ENCODE assay signal across 30 mouse cellular contexts in genomic region chr2:66140246-66140645, GRCm38 (mm10). TPM values are rescaled to one million over a fixed set of nuclear protein-coding genes. Genes with fewer than 3 reads are reported as not detected.
DNase-seq lines count a peak whose midpoint lies in the region; ATAC-seq and TF ChIP-seq lines count a peak whose summit lies in the region.
"Had no signal": no experiment of that assay in that cellular context is flagged by ENCODE, and none has a peak within 500 bp of the region (broad histone marks: within the 10 kb centered on the region; RNA-seq: fewer than 3 reads in every experiment).

No protein-coding gene starts in this region.

- no peaks in the 10 kb centered on the region for H3K27me3 ChIP-seq in embryonic facial prominence, embryonic 14.5 days (replicated peaks; ENCODE audit: control insufficient read depth, insufficient read depth, low read length)
- no peaks in the 10 kb centered on the region for H3K27me3 ChIP-seq in cerebellum, adult 2 months (ENCODE audit: control insufficient read depth, insufficient read depth, low read length)
- H3K27me3 ChIP-seq: CH12.LX; hindbrain, embryonic 15.5 days; limb, embryonic 12.5 days; liver, embryonic 12.5 days had no signal

- no peaks in the 10 kb centered on the region for H3K4me1 ChIP-seq in embryonic facial prominence, embryonic 14.5 days (ENCODE audit: control insufficient read depth, insufficient read depth, low read length)
- H3K4me1 ChIP-seq in cerebellum, adult 2 months (ENCODE audit: control insufficient read depth, insufficient read depth, low read length), result no peaks in the 10 kb centered on the region
- H3K4me1 ChIP-seq: forebrain, embryonic 10.5 days; hindbrain, embryonic 15.5 days; liver, embryonic 12.5 days had no signal

- 0 out of 2 replicates have a peak, but pooled peaks have one; percentile 33 for ATAC-seq in embryonic facial prominence, embryonic 14.5 days (ENCODE audit: low read depth)
- ATAC-seq: activated CD4-positive, CD25-positive, alpha-beta regulatory T cell, adult 4 months; forebrain, embryonic 16.5 days; inflammation-experienced regulatory T-cells, adult 6 months; liver, embryonic 12.5 days; liver, postnatal 0 days; midbrain, embryonic 16.5 days had no signal

- H3K36me3 ChIP-seq in embryonic facial prominence, embryonic 14.5 days (ENCODE audit: control insufficient read depth, insufficient read depth, low read length), result no peaks in the 10 kb centered on the region
- H3K36me3 ChIP-seq: forebrain, embryonic 10.5 days; hindbrain, embryonic 15.5 days; limb, embryonic 12.5 days; liver, embryonic 12.5 days had no signal

- H3K9me3 ChIP-seq in embryonic facial prominence, embryonic 14.5 days (ENCODE audit: control insufficient read depth, low read length), result no peaks in the 10 kb centered on the region
- H3K9me3 ChIP-seq: forebrain, embryonic 10.5 days; hindbrain, embryonic 15.5 days; limb, embryonic 12.5 days; liver, embryonic 12.5 days had no signal

- no peak overlapping the region for H3K4me3 ChIP-seq in embryonic facial prominence, embryonic 14.5 days (ENCODE audit: low read depth, low read length)
- H3K4me3 ChIP-seq in cerebellum, adult 2 months (replicated peaks; ENCODE audit: insufficient read depth, low read depth, low read length), result no peak overlapping the region
- H3K4me3 ChIP-seq: forebrain, embryonic 10.5 days; hindbrain, embryonic 15.5 days; limb, embryonic 12.5 days; liver, embryonic 12.5 days had no signal

- no peak overlapping the region for H3K9ac ChIP-seq in embryonic facial prominence, embryonic 14.5 days (ENCODE audit: low read depth, low read length)
- H3K9ac ChIP-seq: hindbrain, embryonic 15.5 days; limb, embryonic 12.5 days; liver, embryonic 12.5 days; liver, postnatal 0 days had no signal

- H3K27ac ChIP-seq in embryonic facial prominence, embryonic 14.5 days (replicated peaks; ENCODE audit: low read depth, low read length), result no peak overlapping the region
- H3K27ac ChIP-seq in cerebellum, adult 2 months (ENCODE audit: insufficient read depth, low read length), result no peak overlapping the region
- H3K27ac ChIP-seq: forebrain, embryonic 10.5 days; hindbrain, embryonic 15.5 days; limb, embryonic 12.5 days; liver, embryonic 12.5 days had no signal

- WGBS in embryonic facial prominence, embryonic 14.5 days, result 27% methylated on average over 4 of the region's 4 CpGs
- 52% methylated on average over 4 of the region's 4 CpGs for WGBS in cerebellum, adult 2 months

- DNase-seq in embryo, embryonic 10 days (ENCODE audit: low spot score), result peak; percentile 7
- no peak for DNase-seq in embryo, embryonic 9.5 days (ENCODE audit: extremely low spot score)
- peak; percentile 9 to 11 for DNase-seq in left cerebral cortex, postnatal 25 days (ENCODE audit: low spot score in 2 of 2)
- no peak for DNase-seq in left cerebral cortex, postnatal 36 days (ENCODE audit: low spot score in 2 of 2)
- peak; percentile 20 for DNase-seq in brain, embryonic 14.5 days (ENCODE audit: low read depth)
- peak; percentile 65 for DNase-seq in embryonic facial prominence, embryonic 14.5 days (ENCODE audit: low spot score)
- DNase-seq in cerebellum, adult 2 months, result no peak
- DNase-seq in heart, postnatal 25 days (ENCODE audit: low spot score), result no peak
- DNase-seq: adrenal gland, adult 2 months; adrenal gland, postnatal 36 days; cerebellum, adult 8-10 months; cerebellum, postnatal 25 days; gastrocnemius, postnatal 25 days; heart, adult 18-20 months; kidney, adult 2 months; kidney, postnatal 36 days; layer of hippocampus, postnatal 36 days; liver, postnatal 0 days; right cerebral cortex, postnatal 14 days had no signal

- TF ChIP-seq POLR2A in brain, embryonic 14.5 days (IDR thresholded peaks at IDR 0.05; ENCODE audit: borderline replicate concordance, extremely low read depth, insufficient read depth, insufficient read length, poor library complexity, severe bottlenecking), result no peak
- no peak for TF ChIP-seq POLR2A in cerebellum, adult 2 months (IDR thresholded peaks at IDR 0.05; ENCODE audit: borderline replicate concordance, insufficient read depth, low read length)

- intact Hi-C loops in left cerebral cortex, postnatal 25 days (cut with DNase I), result no loop called here
- intact Hi-C loops in left cerebral cortex, postnatal 36 days (cut with DNase I), result no loop called here
- intact Hi-C loops in heart, postnatal 25 days (cut with DNase I), result no loop called here

- TF ChIP-seq CTCF in brain, embryonic 14.5 days (IDR thresholded peaks at IDR 0.05; ENCODE audit: borderline replicate concordance, extremely low read depth, insufficient read depth, insufficient read length), result no peak
- TF ChIP-seq CTCF in cerebellum, adult 2 months (IDR thresholded peaks at IDR 0.05; ENCODE audit: borderline replicate concordance, insufficient read depth, low read depth, low read length), result no peak

- no peak overlapping the region for H3K4me2 ChIP-seq in embryonic facial prominence, embryonic 14.5 days (ENCODE audit: low read depth, low read length)
- H3K4me2 ChIP-seq: heart, embryonic 11.5 days; hindbrain, embryonic 15.5 days; limb, embryonic 12.5 days; liver, embryonic 12.5 days; midbrain, embryonic 11.5 days had no signal

RNA-seq across cellular contexts. Expression of gene Galnt3, which starts 15.5 kb away (rescaled TPM):
- total RNA-seq in left cerebral cortex, postnatal 25 days (2021), result 1 to 10 TPM; 2.4 to 2.8 TPM
- total RNA-seq in left cerebral cortex, postnatal 36 days (2021), result 1 to 10 TPM in 1 of 2 experiments, under 1 TPM in 1; 0.99 to 1.9 TPM
- polyA plus RNA-seq in brain, embryonic 14.5 days (2012; rRNA removed), result 1.2 and 1.4 TPM in 2 replicates
- polyA plus RNA-seq in embryonic facial prominence, embryonic 14.5 days (2014; fragmentation: Nextera tagmentation; extraction: Ambion mirVana), result 3.9 and 5.1 TPM in 2 replicates
- polyA plus RNA-seq in cerebellum, adult 2 months (2012; rRNA removed), result 0.33 and 0.41 TPM in 2 replicates
- not detected for total RNA-seq in heart, postnatal 25 days (2021)
- total RNA-seq: gastrocnemius, postnatal 25 days had no signal

Comparison
In these comparisons a context has a peak if more than half of its experiments do, and no peak if none do; other contexts are left out.
1. DNase-seq: peak in embryo, embryonic 10 days (single experiment), left cerebral cortex, postnatal 25 days (2 of 2), brain, embryonic 14.5 days (single experiment) and embryonic facial prominence, embryonic 14.5 days (single experiment); none in embryo, embryonic 9.5 days (single experiment), left cerebral cortex, postnatal 36 days (0 of 2), cerebellum, adult 2 months (0 of 2) and heart, postnatal 25 days (single experiment).